Mouse (Mus musculus) limb, embryonic 14.5 days (tissue): Measurements from ENCODE around the gene Nwd2. TPM values are rescaled to one million over a fixed set of nuclear protein-coding genes. Genes with fewer than 3 reads are reported as not detected.

ENCODE experiments used
- ATAC-seq: fragments of 200-750 bp; cut with Nextera tagmentation; 2 replicates; pipeline ENCODE4 v1.8.0; 2017; ENCODE audit warnings: low read depth, moderate number of reproducible peaks, moderate TSS enrichment; ENCODE audit not compliant: low FRiP score
- DNase-seq: peaks from one replicate; pipeline ENCODE4 v3.0.0-alpha.2; 2015; ENCODE audit warnings: low spot score
- H3K27ac ChIP-seq: fragments of 300-500 bp; sonication (generic); replicated peaks from 2 replicates; pipeline ENCODE4 v1.5.1; 2014; ENCODE audit warnings: low read depth, mild to moderate bottlenecking, low read length, moderate library complexity, mixed read lengths
- H3K27me3 ChIP-seq: fragments of 300-500 bp; sonication (generic); 2 replicates; pipeline ENCODE4 v1.6.1; 2014; ENCODE audit warnings: low read length, mixed read lengths; ENCODE audit not compliant: control insufficient read depth, insufficient read depth
- H3K36me3 ChIP-seq: fragments of 300-500 bp; sonication (generic); 2 replicates; pipeline ENCODE4 v1.6.1; 2014; ENCODE audit warnings: mild to moderate bottlenecking, low read length, moderate library complexity, mixed read lengths; ENCODE audit not compliant: control insufficient read depth, insufficient read depth
- H3K4me1 ChIP-seq: fragments of 300-500 bp; sonication (generic); 2 replicates; pipeline ENCODE4 v1.6.1; 2014; ENCODE audit warnings: antibody characterized with exemption, low read length, mixed read lengths; ENCODE audit not compliant: control insufficient read depth, insufficient read depth
- H3K4me2 ChIP-seq: fragments of 300-500 bp; sonication (generic); replicated peaks from 2 replicates; pipeline ENCODE4 v1.6.1; 2014; ENCODE audit warnings: low read depth, mild to moderate bottlenecking, low read length, moderate library complexity; ENCODE audit not compliant: severe bottlenecking
- H3K4me3 ChIP-seq: fragments of 300-500 bp; sonication (generic); replicated peaks from 2 replicates; pipeline ENCODE4 v1.5.1; 2014; ENCODE audit warnings: low read length
- H3K9ac ChIP-seq: fragments of 300-500 bp; sonication (generic); 2 replicates; pipeline ENCODE4 v1.6.1; 2014; ENCODE audit warnings: mild to moderate bottlenecking, low read depth, low read length, moderate library complexity; ENCODE audit not compliant: severe bottlenecking
- H3K9me3 ChIP-seq: fragments of 300-500 bp; sonication (generic); 2 replicates; pipeline ENCODE4 v1.6.1; 2016; ENCODE audit warnings: low read length; ENCODE audit not compliant: control insufficient read depth
- POLR2A ChIP-seq: fragments of 200-500 bp; IDR thresholded peaks from 2 replicates; pipeline ENCODE4 v1.8.0; 2012; ENCODE audit warnings: inconsistent platforms, mild to moderate bottlenecking, moderate library complexity, borderline replicate concordance; ENCODE audit not compliant: insufficient read depth, insufficient read length; ENCODE audit errors: extremely low read depth
- WGBS: fragments of 180-500 bp; shearing (Covaris S2); extraction: QIAGEN DNeasy Blood & Tissue Kit; methylation state at CpG from one replicate; pipeline ENCODE4 v1.1.7; 2014; 5-methylcytosine and 5-hydroxymethylcytosine counted together
- polyA plus RNA-seq, 2 experiments: library from polyadenylated mRNA; depleted of rRNA in 1 of 2; stranded (reverse) in 1 of 2; unstranded in 1 of 2; fragments of >200 nt; fragmentation: Nextera tagmentation in 1 of 2; extraction: Ambion mirVana in 1 of 2; gene quantifications; 2 replicates each; pipeline versions ENCODE4 v1.2.1 to v1.2.3; 2012 to 2014

The Nwd2 gene
- polyA plus RNA-seq, 2 experiments: 0.34 to 0.35 TPM

DNA sequence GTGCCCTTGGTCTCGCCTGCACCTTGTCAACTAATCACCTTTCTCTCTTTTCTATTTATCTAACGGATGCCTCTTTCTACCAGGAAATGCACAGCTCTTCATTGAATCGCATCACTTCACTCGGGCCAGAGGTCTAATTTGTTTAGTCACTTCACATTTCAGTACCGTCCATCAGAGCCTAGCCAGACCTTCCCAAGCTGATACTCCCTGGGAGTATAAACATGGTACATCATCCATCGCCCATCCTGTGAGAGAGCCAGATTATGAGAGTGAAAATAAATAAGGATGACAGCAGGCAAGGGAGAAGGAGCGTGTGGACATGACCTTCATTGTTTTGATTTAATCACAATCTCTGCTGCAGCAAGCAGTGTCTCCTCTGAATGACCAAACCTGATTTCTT, 86.6 kb downstream of the Nwd2 start:
- Histone ChIP-seq H3K9me3 (no peaks in the 10 kb centered on the region), H3K4me3 (no peak overlapping the region), H3K36me3 (no peaks in the 10 kb centered on the region), H3K27ac (no peak overlapping the region), H3K27me3 (no peaks in the 10 kb centered on the region), H3K4me2 (no peak overlapping the region), H3K4me1 (no peaks in the 10 kb centered on the region), H3K9ac (no peak overlapping the region)
- TF ChIP-seq POLR2A: no peak
- no peak for ATAC-seq
- WGBS: 82% methylated on average over 7 of the region's 7 CpGs
- DNase-seq: no peak

DNA sequence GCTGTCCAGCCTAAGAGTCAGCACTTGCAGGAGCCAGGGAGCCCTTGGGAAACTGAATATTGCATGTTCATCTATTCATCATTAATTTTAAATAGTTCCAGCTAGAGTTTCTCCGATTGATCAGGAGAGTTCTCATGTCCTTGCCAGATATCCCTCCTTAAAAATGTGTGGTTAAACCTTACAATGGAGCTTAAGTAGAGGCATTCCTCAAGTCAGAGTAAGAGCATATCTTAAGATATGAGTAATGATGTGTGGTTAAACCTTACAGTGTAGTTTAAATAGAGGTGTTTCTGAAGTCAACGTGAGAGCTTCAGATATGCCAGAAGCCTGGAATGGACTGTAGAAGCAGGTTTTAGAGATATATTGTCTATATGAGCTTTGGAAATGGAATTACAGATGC, 94.5 kb downstream of the Nwd2 start:
- WGBS: 87% methylated on average over 2 of the region's 2 CpGs
- no peak for ATAC-seq

DNA sequence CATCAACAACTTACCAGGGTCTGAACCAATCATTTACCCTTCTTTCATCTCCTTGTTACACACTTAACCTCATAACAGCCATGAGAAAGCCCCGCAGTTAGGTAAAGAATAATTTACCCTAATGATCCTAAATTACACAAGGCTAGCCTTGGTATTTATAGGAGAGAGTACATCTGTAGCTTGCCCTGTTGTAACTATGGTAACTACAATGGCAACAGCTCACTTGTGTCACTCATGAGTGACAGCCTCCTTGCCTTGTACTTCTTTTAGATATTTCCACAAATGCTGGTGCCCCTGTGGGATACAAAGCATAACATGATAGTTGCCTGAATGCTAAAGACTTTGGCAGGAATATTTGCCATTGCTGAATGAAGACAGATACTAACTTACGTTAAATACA, 99.4 kb downstream of the Nwd2 start:
- TF ChIP-seq POLR2A: no peak
- no peak overlapping the region for H3K27ac ChIP-seq
- no peaks in the 10 kb centered on the region for H3K27me3 ChIP-seq
- ATAC-seq: no peak
- H3K4me3 ChIP-seq: no peak overlapping the region
- H3K4me2 ChIP-seq: no peak overlapping the region
- no peaks in the 10 kb centered on the region for H3K4me1 ChIP-seq
- 36% methylated on average over 2 of the region's 2 CpGs for WGBS
- H3K36me3 ChIP-seq: no peaks in the 10 kb centered on the region
- DNase-seq: no peak
- no peaks in the 10 kb centered on the region for H3K9me3 ChIP-seq
- H3K9ac ChIP-seq: no peak overlapping the region

More for the DNA sequence above, 94.5 kb downstream of the Nwd2 start:
- no peak overlapping the region for H3K27ac ChIP-seq
- H3K4me2 ChIP-seq: no peak overlapping the region
- DNase-seq: no peak
- TF ChIP-seq POLR2A: no peak
- H3K4me1 ChIP-seq: no peaks in the 10 kb centered on the region
- H3K4me3 ChIP-seq: no peak overlapping the region
- H3K9me3 ChIP-seq: no peaks in the 10 kb centered on the region
- no peak overlapping the region for H3K9ac ChIP-seq
- no peaks in the 10 kb centered on the region for H3K27me3 ChIP-seq
- no peaks in the 10 kb centered on the region for H3K36me3 ChIP-seq

DNA sequence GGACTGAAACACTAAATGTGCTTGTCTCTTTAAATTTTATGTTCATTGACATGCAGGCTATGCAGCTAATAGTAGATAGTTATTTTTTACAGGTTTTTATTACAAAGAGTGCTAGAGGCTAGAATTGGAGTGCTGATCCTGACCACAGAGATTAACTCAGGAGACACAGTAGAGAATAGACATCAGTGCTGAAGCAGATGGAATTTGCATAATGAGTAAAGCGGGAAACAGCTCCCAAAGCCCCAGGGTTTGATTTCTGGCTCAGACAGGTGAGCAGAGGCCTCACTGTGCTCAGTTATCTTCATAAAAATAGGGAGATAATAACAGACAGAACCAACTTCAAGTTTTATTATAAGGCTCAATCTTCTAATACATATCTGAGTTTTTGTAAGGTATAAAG, 99.9 kb downstream of the Nwd2 start:
- Histone ChIP-seq H3K4me3 (no peak overlapping the region), H3K36me3 (no peaks in the 10 kb centered on the region), H3K27ac (no peak overlapping the region), H3K4me2 (no peak overlapping the region), H3K4me1 (no peaks in the 10 kb centered on the region), H3K9ac (no peak overlapping the region), H3K9me3 (no peaks in the 10 kb centered on the region), H3K27me3 (no peaks in the 10 kb centered on the region)
- ATAC-seq (no peak), DNase-seq (no peak)
- 30% methylated on average over 1 of the region's 1 CpGs for WGBS
- TF ChIP-seq POLR2A: no peak

DNA sequence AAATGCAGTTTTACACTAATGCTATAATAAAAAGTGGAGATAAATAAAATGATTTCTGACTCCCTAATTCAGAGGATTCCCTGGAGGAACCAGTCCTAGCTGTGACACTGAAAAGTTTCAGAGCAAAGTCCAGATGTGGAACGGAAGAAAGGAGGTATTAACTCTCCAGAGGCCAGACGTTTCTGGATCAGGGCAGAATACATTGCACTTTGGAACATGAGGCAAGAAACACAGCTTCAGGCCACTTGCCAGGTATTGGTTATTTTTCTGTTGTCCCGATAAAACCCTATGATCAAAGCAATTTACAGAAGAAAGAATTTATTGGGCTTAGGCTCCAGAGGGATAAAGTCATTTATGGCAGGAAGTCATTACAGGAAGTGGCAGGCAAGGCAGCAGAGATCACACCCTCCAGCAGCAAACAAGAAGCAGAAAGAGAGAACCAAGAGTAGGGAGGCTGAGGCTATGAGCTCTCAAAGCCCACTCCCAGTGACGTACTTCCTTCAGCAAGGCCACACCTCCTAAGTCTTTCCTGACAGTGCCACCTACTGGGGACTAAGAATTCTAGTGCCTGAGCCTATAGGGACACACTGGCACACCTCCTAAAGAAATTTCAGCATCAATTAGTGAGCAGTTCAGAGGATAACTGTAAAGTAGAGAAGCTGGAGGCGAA, 106.3 kb downstream of the Nwd2 start:
- WGBS: 30% methylated on average over 5 of the region's 5 CpGs
- Histone ChIP-seq H3K27me3 (no peaks in the 10 kb centered on the region), H3K9ac (no peak overlapping the region), H3K4me1 (no peaks in the 10 kb centered on the region), H3K27ac (no peak overlapping the region), H3K4me3 (no peak overlapping the region), H3K36me3 (no peaks in the 10 kb centered on the region), H3K9me3 (no peaks in the 10 kb centered on the region), H3K4me2 (no peak overlapping the region)
- DNase-seq: no peak
- no peak for TF ChIP-seq POLR2A
- ATAC-seq: no peak

- Histone ChIP-seq H3K4me1 (no peaks in the 10 kb centered on the region), H3K9ac (no peak overlapping the region), H3K27ac (no peak overlapping the region), H3K9me3 (no peaks in the 10 kb centered on the region), H3K27me3 (no peaks in the 10 kb centered on the region), H3K36me3 (no peaks in the 10 kb centered on the region), H3K4me3 (no peak overlapping the region), H3K4me2 (no peak overlapping the region)
- 87% methylated on average over 3 of the region's 3 CpGs for WGBS
- DNase-seq: no peak
- ATAC-seq: no peak
- no peak for TF ChIP-seq POLR2A
Measured at GRCm38 (mm10) chr5:63755938-63756337, 107.0 kb downstream of the Nwd2 start.
